Comparison of ENCODE assay signal across 8 mouse cellular contexts in genomic region chr4:82933698-82934210, GRCm38 (mm10). TPM values are rescaled to one million over a fixed set of nuclear protein-coding genes. Genes with fewer than 3 reads are reported as not detected.
A peak's percentile ranks its signal among the peaks of the same experiment; 100 is the strongest.
DNase-seq lines count a peak whose midpoint lies in the region; ATAC-seq and TF ChIP-seq lines count a peak whose summit lies in the region.

No protein-coding gene starts in this region.

- 11% methylated on average over 14 of the region's 14 CpGs for WGBS in forebrain, embryonic 13.5 days
- WGBS in liver, embryonic 15.5 days (ENCODE audit: insufficient replicate concordance) = 13% methylated on average over 14 of the region's 14 CpGs
- WGBS in neural tube, embryonic 11.5 days = 8% methylated on average over 14 of the region's 14 CpGs

- H3K27me3 ChIP-seq in MEL (ENCODE audit: control insufficient read depth in 1 of 2, insufficient read depth in 2 of 2, low read length in 2 of 2) = no peaks in the 10 kb centered on the region; a peak in 1 of 4 replicates
- no peaks in the 10 kb centered on the region for H3K27me3 ChIP-seq in forebrain, embryonic 13.5 days
- H3K27me3 ChIP-seq in liver, embryonic 15.5 days = no peaks in the 10 kb centered on the region
- no peaks in the 10 kb centered on the region for H3K27me3 ChIP-seq in neural tube, embryonic 11.5 days (ENCODE audit: control insufficient read depth, insufficient read depth, low read length)

- H3K4me3 ChIP-seq in MEL (ENCODE audit: control insufficient read depth in 1 of 2, insufficient read depth in 1 of 2, low read depth in 2 of 2, low read length in 2 of 2) = no peak overlapping the region
- H3K4me3 ChIP-seq in forebrain, embryonic 13.5 days = peak overlapping the region; percentile 22
- peak overlapping the region; percentile 22; the same call in 1 of the 2 replicates for H3K4me3 ChIP-seq in liver, embryonic 15.5 days (replicated peaks)
- no peak overlapping the region for H3K4me3 ChIP-seq in neural tube, embryonic 11.5 days (ENCODE audit: low read depth, low read length)

- no peak for TF ChIP-seq POLR2A in MEL (IDR thresholded peaks at IDR 0.05; ENCODE audit: control insufficient read depth in 1 of 2, insufficient read depth in 1 of 2, low read depth in 1 of 2, low read length in 2 of 2, poor library complexity in 1 of 2)

- no peak for TF ChIP-seq EP300 in MEL (IDR thresholded peaks at IDR 0.05; ENCODE audit: low read depth in 1 of 2, low read length in 2 of 2)

- H3K4me2 ChIP-seq in forebrain, embryonic 13.5 days = peak overlapping the region; percentile 44
- H3K4me2 ChIP-seq in liver, embryonic 15.5 days = peak overlapping the region; percentile 39
- no peak overlapping the region; the same call in 1 of the 2 replicates for H3K4me2 ChIP-seq in neural tube, embryonic 11.5 days (ENCODE audit: low read depth)

- no peaks in the 10 kb centered on the region for H3K9me3 ChIP-seq in MEL (replicated peaks; ENCODE audit: insufficient read depth, low read length)
- H3K9me3 ChIP-seq in forebrain, embryonic 13.5 days (replicated peaks) = no peaks in the 10 kb centered on the region
- no peaks in the 10 kb centered on the region for H3K9me3 ChIP-seq in liver, embryonic 15.5 days (replicated peaks)
- H3K9me3 ChIP-seq in neural tube, embryonic 11.5 days (ENCODE audit: control insufficient read depth, low read length) = no peaks in the 10 kb centered on the region

- TF ChIP-seq CTCF in MEL (IDR thresholded peaks at IDR 0.05 in 2 of 3, conservative IDR thresholded peaks at IDR 0.05 in 1 of 3; ENCODE audit: control insufficient read depth in 1 of 3, insufficient read depth in 1 of 3, low read depth in 2 of 3, low read length in 3 of 3, poor library complexity in 1 of 3, severe bottlenecking in 1 of 3) = peak; percentile 75 to 79 (median 77)

- peak; percentile 90 for TF ChIP-seq RAD21 in MEL (IDR thresholded peaks at IDR 0.05; ENCODE audit: low read depth, low read length)

- no peak overlapping the region for H3K9ac ChIP-seq in MEL (ENCODE audit: control insufficient read depth, low read depth, low read length, poor library complexity, severe bottlenecking)
- peak overlapping the region; percentile 31; the same call in 1 of the 2 replicates for H3K9ac ChIP-seq in forebrain, embryonic 13.5 days
- H3K9ac ChIP-seq in liver, embryonic 15.5 days = no peak overlapping the region
- H3K9ac ChIP-seq in neural tube, embryonic 11.5 days (ENCODE audit: low read length) = 0 out of 2 replicates have a peak overlapping the region, but pooled peaks have one; percentile 5

- intact Hi-C loops in heart, postnatal 10 days (cut with DNase I) = loop anchor here (1.0 to 10.0 kb wide), 5 partner anchors 129 to 1755 kb away; no protein-coding TSS in a partner anchor

- no peaks in the 10 kb centered on the region for H3K79me2 ChIP-seq in MEL (ENCODE audit: control insufficient read depth, insufficient read depth, low read length, poor library complexity)

- no peaks in the 10 kb centered on the region for H3K36me3 ChIP-seq in MEL (ENCODE audit: control insufficient read depth in 1 of 2, insufficient read depth in 2 of 2, low read length in 2 of 2)
- no peaks in the 10 kb centered on the region for H3K36me3 ChIP-seq in forebrain, embryonic 13.5 days (ENCODE audit: poor library complexity, severe bottlenecking)
- H3K36me3 ChIP-seq in liver, embryonic 15.5 days (replicated peaks) = no peaks in the 10 kb centered on the region
- H3K36me3 ChIP-seq in neural tube, embryonic 11.5 days (ENCODE audit: control insufficient read depth, insufficient read depth, low read length) = no peaks in the 10 kb centered on the region

- H3K27ac ChIP-seq in MEL (ENCODE audit: control insufficient read depth, low read depth, low read length) = no peak overlapping the region
- H3K27ac ChIP-seq in forebrain, embryonic 13.5 days = peak overlapping the region; percentile 65
- no peak overlapping the region for H3K27ac ChIP-seq in liver, embryonic 15.5 days (replicated peaks)
- H3K27ac ChIP-seq in neural tube, embryonic 11.5 days (ENCODE audit: low read depth, low read length) = no peak overlapping the region

- peak; percentile 47 for DNase-seq in MEL (ENCODE audit: low read depth, low spot score)
- DNase-seq in c-Kit-positive CD71-negative TER-119-negative erythroid progenitor cells, embryonic 14.5 days (ENCODE audit: low read depth) = peak; percentile 66
- peak; percentile 79 to 88 for DNase-seq in heart, postnatal 10 days
- DNase-seq in kidney, postnatal 4 days = peak; percentile 82 to 83
- peak; percentile 79 for DNase-seq in neural tube, embryonic 11.5 days (ENCODE audit: low spot score)
- DNase-seq in thymus, postnatal 25 days = peak; percentile 39

- no peaks in the 10 kb centered on the region for H3K4me1 ChIP-seq in MEL (ENCODE audit: control insufficient read depth in 1 of 2, insufficient read depth in 2 of 2, low read length in 2 of 2)
- H3K4me1 ChIP-seq in forebrain, embryonic 13.5 days = peaks cover 15% of the 10 kb centered on the region; the same call in 1 of the 2 replicates
- no peaks in the 10 kb centered on the region for H3K4me1 ChIP-seq in liver, embryonic 15.5 days (replicated peaks)
- H3K4me1 ChIP-seq in neural tube, embryonic 11.5 days (ENCODE audit: control insufficient read depth, insufficient read depth, low read length) = no peaks in the 10 kb centered on the region

- ATAC-seq in forebrain, embryonic 13.5 days = peak; percentile 82
- ATAC-seq in liver, embryonic 15.5 days (ENCODE audit: insufficient read depth) = no peak
- peak; percentile 83 for ATAC-seq in neural tube, embryonic 11.5 days (ENCODE audit: insufficient read depth, low FRiP score, low TSS enrichment)

TF ChIP-seq in MEL, 35 proteins besides CTCF, POLR2A, EP300 and RAD21:
- TF ChIP-seq JUND (IDR thresholded peaks at IDR 0.05; ENCODE audit: low read depth, low read length) = no peak
- no peak for TF ChIP-seq NELFE (IDR thresholded peaks at IDR 0.05; ENCODE audit: low read depth, low read length)
- no peak for TF ChIP-seq RCOR1 (IDR thresholded peaks at IDR 0.05; ENCODE audit: low read depth, low read length)
- no peak for TF ChIP-seq MYB (IDR thresholded peaks at IDR 0.05; ENCODE audit: low read depth, low read length)
- TF ChIP-seq ZC3H11A (IDR thresholded peaks at IDR 0.05; ENCODE audit: low read depth, low read length) = peak; percentile 81
- TF ChIP-seq ZNF384 (IDR thresholded peaks at IDR 0.05; ENCODE audit: low read depth, low read length) = no peak
- no peak for TF ChIP-seq BHLHE40 (IDR thresholded peaks at IDR 0.05; ENCODE audit: borderline replicate concordance, low read depth, low read length)
- peak; percentile 91 for TF ChIP-seq SMC3 (IDR thresholded peaks at IDR 0.05; ENCODE audit: low read depth, low read length)
- no peak for TF ChIP-seq SIN3A (IDR thresholded peaks at IDR 0.05; ENCODE audit: low read length)
TF ChIP-seq in MEL: peak in this region for 2.

RNA-seq across cellular contexts. Expression of gene Cer1, which starts 48.8 kb away (rescaled TPM):
- not detected in 2 replicates for total RNA-seq in MEL (2012; rRNA removed)
- polyA plus RNA-seq in MEL (2012; ENCODE audit: insufficient read depth in 1 of 2, insufficient read length in 2 of 2, low read depth in 1 of 2, low replicate concordance in 2 of 2, missing spikeins in 1 of 2) = not detected
- polyA plus RNA-seq in forebrain, embryonic 13.5 days (2015; fragmentation: Nextera tagmentation; extraction: Ambion mirVana) = 0.20 and 0.22 TPM in 2 replicates
- not detected for total RNA-seq in heart, postnatal 10 days (2021)
- not detected in 2 replicates for polyA plus RNA-seq in liver, embryonic 15.5 days (2015; fragmentation: Nextera tagmentation; extraction: Ambion mirVana)
- polyA plus RNA-seq in neural tube, embryonic 11.5 days (2014; fragmentation: Nextera tagmentation; extraction: Ambion mirVana) = 0.13 TPM in 1 of 2 replicates, not detected in the other

Comparison
In these comparisons a context has a peak if more than half of its experiments do, and no peak if none do; other contexts are left out.
1. H3K4me3 ChIP-seq: peak in forebrain, embryonic 13.5 days (single experiment) and liver, embryonic 15.5 days (single experiment); none in MEL (0 of 2) and neural tube, embryonic 11.5 days (single experiment).
2. H3K9ac ChIP-seq: peak in forebrain, embryonic 13.5 days (single experiment) and neural tube, embryonic 11.5 days (single experiment); none in MEL (single experiment) and liver, embryonic 15.5 days (single experiment).
3. Peak in every context shown above with its lines, with median percentiles within 50 percentile points of each other: DNase-seq.